Mouse (Mus musculus) cerebellum, adult 9-11 months (tissue): ENCODE data around the gene Aldh5a1.

Experiments
- DNase-seq: peaks from one replicate; pipeline ENCODE4 v3.0.0; 2022

The Aldh5a1 gene

DNA sequence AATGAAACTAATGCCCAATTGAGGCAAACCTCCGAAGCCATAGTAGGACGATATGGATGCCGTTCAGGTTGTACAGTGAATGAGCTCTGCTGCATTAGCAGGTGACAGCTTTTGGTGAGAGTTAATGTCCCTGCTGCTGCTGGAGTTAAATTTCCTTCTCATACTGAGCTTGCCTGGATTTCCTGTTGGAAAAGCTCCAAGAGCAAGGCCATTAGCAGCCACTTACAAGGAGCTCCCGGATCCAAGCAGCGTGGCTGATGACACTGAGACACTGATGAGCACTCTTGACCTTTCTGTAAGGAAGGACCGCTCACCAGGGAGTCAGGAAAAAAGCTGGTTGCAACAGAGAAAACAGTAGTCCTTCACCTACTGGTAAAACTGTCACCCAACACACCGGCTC lies 75.4 kb downstream of the Aldh5a1 start:
- DNase-seq, result no peak

DNA sequence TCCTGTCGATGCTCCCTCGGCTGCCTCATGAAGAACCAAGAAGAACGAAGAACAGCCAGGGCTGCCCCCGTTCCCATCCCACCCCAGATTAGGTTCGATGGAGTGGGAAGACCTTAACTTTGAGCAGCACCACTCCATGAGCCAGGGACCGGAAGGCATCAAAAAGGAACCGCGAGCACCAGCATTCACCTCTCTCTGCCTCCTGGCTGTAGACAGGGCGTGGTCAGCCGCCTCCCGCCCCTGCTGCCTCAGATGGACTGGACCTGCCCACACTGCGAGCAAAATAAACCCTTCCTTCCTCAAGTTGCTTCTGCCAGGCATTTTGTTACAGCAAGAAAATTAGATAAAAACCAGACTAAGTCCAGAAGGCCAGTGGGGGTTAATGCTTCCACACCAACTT lies 76.4 kb downstream of the Aldh5a1 start:
- DNase-seq, result no peak

DNA sequence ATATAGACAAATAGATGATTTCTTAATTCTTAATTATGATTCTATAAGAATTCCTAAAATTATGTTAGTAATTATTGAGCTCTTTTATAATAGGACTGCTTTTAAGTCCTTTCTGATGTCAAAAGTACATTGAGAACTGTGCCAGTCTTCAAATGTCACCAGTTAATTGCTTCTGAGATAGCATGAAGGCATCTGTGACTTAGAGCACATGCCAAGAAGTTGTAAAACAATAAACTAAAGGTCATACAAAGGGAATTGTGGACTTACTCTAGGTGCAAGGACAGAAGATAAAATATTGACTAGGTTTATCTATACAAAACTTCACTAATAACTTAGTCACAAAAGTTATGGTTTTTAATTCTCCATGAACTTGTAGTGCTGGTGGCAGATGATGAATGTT lies 78.3 kb downstream of the Aldh5a1 start:
- DNase-seq, result no peak
